Mouse (Mus musculus) hindbrain, embryonic 16.5 days (tissue): ENCODE measurements around the gene Macrod1. TPM values are rescaled to one million over a fixed set of nuclear protein-coding genes. Genes with fewer than 3 reads are reported as not detected.

Source experiments
- ATAC-seq: fragments of 200-750 bp; cut with Nextera tagmentation; 2 replicates; pipeline ENCODE4 v1.8.0; 2017; ENCODE audit warnings: moderate TSS enrichment, moderate library complexity
- H3K27ac ChIP-seq: fragments of 300-500 bp; sonication (generic); 2 replicates; pipeline ENCODE4 v1.5.1; 2014; ENCODE audit warnings: low read depth, mild to moderate bottlenecking, control low read depth, low read length, moderate library complexity
- H3K27me3 ChIP-seq: fragments of 300-500 bp; sonication (generic); replicated peaks from 2 replicates; pipeline ENCODE4 v1.6.1; 2014; ENCODE audit warnings: low read length; ENCODE audit not compliant: control insufficient read depth, insufficient read depth
- H3K36me3 ChIP-seq: fragments of 300-500 bp; sonication (generic); 2 replicates; pipeline ENCODE4 v1.6.1; 2014; ENCODE audit warnings: mild to moderate bottlenecking, low read length, moderate library complexity, mixed read lengths; ENCODE audit not compliant: control insufficient read depth, insufficient read depth
- H3K4me1 ChIP-seq: fragments of 300-500 bp; sonication (generic); 2 replicates; pipeline ENCODE4 v1.6.1; 2014; ENCODE audit warnings: low read depth, low read length; ENCODE audit not compliant: control insufficient read depth, insufficient read depth
- H3K4me2 ChIP-seq: fragments of 300-500 bp; sonication (generic); 2 replicates; pipeline ENCODE4 v1.6.1; 2014; ENCODE audit warnings: mild to moderate bottlenecking, low read length, control low read depth, moderate library complexity
- H3K4me3 ChIP-seq: fragments of 300-500 bp; sonication (generic); 2 replicates; pipeline ENCODE4 v1.5.1; 2014; ENCODE audit warnings: mild to moderate bottlenecking, low read length, control low read depth, moderate library complexity
- H3K9ac ChIP-seq: fragments of 300-500 bp; sonication (generic); 2 replicates; pipeline ENCODE4 v1.6.1; 2014; ENCODE audit warnings: low read depth, mild to moderate bottlenecking, control low read depth, low read length, moderate library complexity
- H3K9me3 ChIP-seq: fragments of 300-500 bp; sonication (generic); 2 replicates; pipeline ENCODE4 v1.6.1; 2014; ENCODE audit warnings: mild to moderate bottlenecking, low read length, moderate library complexity; ENCODE audit not compliant: control insufficient read depth
- WGBS: fragments of 180-500 bp; shearing (Covaris S2); extraction: QIAGEN DNeasy Blood & Tissue Kit; methylation state at CpG from one replicate; pipeline ENCODE4 v1.1.7; 2014; 5-methylcytosine and 5-hydroxymethylcytosine counted together
- polyA plus RNA-seq: library from polyadenylated mRNA; unstranded; fragments of >200 nt; fragmentation: Nextera tagmentation; extraction: Ambion mirVana; gene quantifications from 2 replicates; pipeline ENCODE4 v1.2.1, GENCODE M21; 2015

Macrod1 gene
- polyA plus RNA-seq, 1 experiment from 2014 or later = 6.3 TPM

GRCm38 (mm10) chr19:7185715-7186291 is 129.2 kb downstream of the Macrod1 start:
- WGBS = 8% methylated on average over 18 of the region's 18 CpGs
- ATAC-seq = no peak

GRCm38 (mm10) chr19:7187157-7187556 is 130.5 kb downstream of the Macrod1 start:
- peaks cover 16% of the 10 kb centered on the region for H3K4me1 ChIP-seq
- H3K4me2 ChIP-seq = no peak overlapping the region
- 48% methylated on average over 5 of the region's 5 CpGs for WGBS
- no peak overlapping the region for H3K4me3 ChIP-seq
- no peaks in the 10 kb centered on the region for H3K9me3 ChIP-seq
- peaks cover 11% of the 10 kb centered on the region for H3K27me3 ChIP-seq
- H3K9ac ChIP-seq = peak overlapping the region; percentile 27; the same call in 1 of the 2 replicates
- no peak for ATAC-seq
- H3K27ac ChIP-seq = no peak overlapping the region
- no peaks in the 10 kb centered on the region for H3K36me3 ChIP-seq

More at GRCm38 (mm10) chr19:7185715-7186291, 129.2 kb downstream of the Macrod1 start:
- H3K4me2 ChIP-seq = no peak overlapping the region
- H3K9me3 ChIP-seq = no peaks in the 10 kb centered on the region
- no peak overlapping the region for H3K27ac ChIP-seq
- peaks cover 12% of the 10 kb centered on the region for H3K27me3 ChIP-seq
- H3K9ac ChIP-seq = no peak overlapping the region
- peaks cover 25% of the 10 kb centered on the region for H3K4me1 ChIP-seq
- H3K36me3 ChIP-seq = no peaks in the 10 kb centered on the region
- H3K4me3 ChIP-seq = no peak overlapping the region

- H3K4me2 ChIP-seq = no peak overlapping the region
- H3K27ac ChIP-seq = no peak overlapping the region
- WGBS = 74% methylated on average over 4 of the region's 4 CpGs
- no peaks in the 10 kb centered on the region for H3K36me3 ChIP-seq
- H3K27me3 ChIP-seq = peaks cover 8% of the 10 kb centered on the region
- H3K4me1 ChIP-seq = peaks cover 7% of the 10 kb centered on the region
- no peak overlapping the region for H3K4me3 ChIP-seq
- no peaks in the 10 kb centered on the region for H3K9me3 ChIP-seq
- no peak for ATAC-seq
- no peak overlapping the region for H3K9ac ChIP-seq
Measured at GRCm38 (mm10) chr19:7189026-7189425, 132.4 kb downstream of the Macrod1 start.

- Histone ChIP-seq H3K4me2 (no peak overlapping the region), H3K9ac (no peak overlapping the region), H3K27me3 (peaks cover 2% of the 10 kb centered on the region; the same call in 1 of the 2 replicates), H3K36me3 (no peaks in the 10 kb centered on the region), H3K4me1 (peaks cover 5% of the 10 kb centered on the region), H3K27ac (no peak overlapping the region), H3K4me3 (no peak overlapping the region), H3K9me3 (no peaks in the 10 kb centered on the region)
- WGBS = 31% methylated on average over 5 of the region's 5 CpGs
- ATAC-seq = no peak
Measured at GRCm38 (mm10) chr19:7190986-7191385, 134.4 kb downstream of the Macrod1 start.

GRCm38 (mm10) chr19:7191639-7192038 is 135.0 kb downstream of the Macrod1 start:
- Histone ChIP-seq H3K27ac (no peak overlapping the region), H3K27me3 (peaks cover 2% of the 10 kb centered on the region; the same call in 1 of the 2 replicates), H3K4me1 (peaks cover 3% of the 10 kb centered on the region; the same call in 1 of the 2 replicates), H3K36me3 (no peaks in the 10 kb centered on the region), H3K4me2 (no peak overlapping the region), H3K4me3 (no peak overlapping the region), H3K9ac (no peak overlapping the region), H3K9me3 (no peaks in the 10 kb centered on the region)
- ATAC-seq = no peak
- WGBS = 25% methylated on average over 6 of the region's 6 CpGs

GRCm38 (mm10) chr19:7192561-7192967 is 136.0 kb downstream of the Macrod1 start:
- Histone ChIP-seq H3K4me1 (peaks cover 4% of the 10 kb centered on the region; the same call in 1 of the 2 replicates), H3K27me3 (0 out of 2 replicates have a peak, but pooled peaks cover 2% of the 10 kb centered on the region)
- 28% methylated on average over 2 of the region's 2 CpGs for WGBS

GRCm38 (mm10) chr19:7195900-7196728 is 139.5 kb downstream of the Macrod1 start:
- H3K9ac ChIP-seq = no peak overlapping the region
- H3K4me1 ChIP-seq = peaks cover 4% of the 10 kb centered on the region; the same call in 1 of the 2 replicates
- peaks cover 31% of the 10 kb centered on the region for H3K36me3 ChIP-seq
- H3K4me2 ChIP-seq = no peak overlapping the region
- H3K4me3 ChIP-seq = no peak overlapping the region
- H3K27me3 ChIP-seq = no peaks in the 10 kb centered on the region
- WGBS = 15% methylated on average over 33 of the region's 33 CpGs
- no peak overlapping the region for H3K27ac ChIP-seq
- ATAC-seq = peak; percentile 35
- H3K9me3 ChIP-seq = no peaks in the 10 kb centered on the region

More at GRCm38 (mm10) chr19:7192561-7192967, 136.0 kb downstream of the Macrod1 start:
- no peak overlapping the region for H3K27ac ChIP-seq
- no peak overlapping the region for H3K4me2 ChIP-seq
- no peak for ATAC-seq
- no peak overlapping the region for H3K9ac ChIP-seq
- no peak overlapping the region for H3K4me3 ChIP-seq
- H3K9me3 ChIP-seq = no peaks in the 10 kb centered on the region
- H3K36me3 ChIP-seq = peaks cover 5% of the 10 kb centered on the region; the same call in 1 of the 2 replicates

- WGBS = 10% methylated on average over 17 of the region's 17 CpGs
- no peak overlapping the region for H3K4me3 ChIP-seq
- H3K36me3 ChIP-seq = peaks cover 36% of the 10 kb centered on the region
- H3K27me3 ChIP-seq = no peaks in the 10 kb centered on the region
- no peak overlapping the region for H3K9ac ChIP-seq
- H3K4me1 ChIP-seq = peaks cover 4% of the 10 kb centered on the region; the same call in 1 of the 2 replicates
- H3K4me2 ChIP-seq = no peak overlapping the region
- ATAC-seq = peak; percentile 28
- no peak overlapping the region for H3K27ac ChIP-seq
- H3K9me3 ChIP-seq = no peaks in the 10 kb centered on the region
Measured at GRCm38 (mm10) chr19:7196741-7197270, 140.2 kb downstream of the Macrod1 start.

- Histone ChIP-seq H3K36me3 (peaks cover 39% of the 10 kb centered on the region), H3K27ac (no peak overlapping the region), H3K4me1 (peaks cover 4% of the 10 kb centered on the region; the same call in 1 of the 2 replicates), H3K9me3 (no peaks in the 10 kb centered on the region), H3K9ac (no peak overlapping the region), H3K4me3 (no peak overlapping the region), H3K27me3 (no peaks in the 10 kb centered on the region), H3K4me2 (no peak overlapping the region)
- 81% methylated on average over 9 of the region's 9 CpGs for WGBS
- ATAC-seq = no peak; the same call in 1 of the 2 replicates
Measured at GRCm38 (mm10) chr19:7197445-7197844, 140.8 kb downstream of the Macrod1 start.
